Mouse (Mus musculus): ENCODE results near the gene Gstp3. TPM values are rescaled to one million over a fixed set of nuclear protein-coding genes. Genes with fewer than 3 reads are reported as not detected.
"Not testable (repeated sequence)": the region's sequence is repeated elsewhere in the genome, so short reads cannot be mapped to it uniquely, and the experiment has no call there.

Gstp3 gene
- polyA plus RNA-seq, 1 experiment = 23.6 TPM

DNA sequence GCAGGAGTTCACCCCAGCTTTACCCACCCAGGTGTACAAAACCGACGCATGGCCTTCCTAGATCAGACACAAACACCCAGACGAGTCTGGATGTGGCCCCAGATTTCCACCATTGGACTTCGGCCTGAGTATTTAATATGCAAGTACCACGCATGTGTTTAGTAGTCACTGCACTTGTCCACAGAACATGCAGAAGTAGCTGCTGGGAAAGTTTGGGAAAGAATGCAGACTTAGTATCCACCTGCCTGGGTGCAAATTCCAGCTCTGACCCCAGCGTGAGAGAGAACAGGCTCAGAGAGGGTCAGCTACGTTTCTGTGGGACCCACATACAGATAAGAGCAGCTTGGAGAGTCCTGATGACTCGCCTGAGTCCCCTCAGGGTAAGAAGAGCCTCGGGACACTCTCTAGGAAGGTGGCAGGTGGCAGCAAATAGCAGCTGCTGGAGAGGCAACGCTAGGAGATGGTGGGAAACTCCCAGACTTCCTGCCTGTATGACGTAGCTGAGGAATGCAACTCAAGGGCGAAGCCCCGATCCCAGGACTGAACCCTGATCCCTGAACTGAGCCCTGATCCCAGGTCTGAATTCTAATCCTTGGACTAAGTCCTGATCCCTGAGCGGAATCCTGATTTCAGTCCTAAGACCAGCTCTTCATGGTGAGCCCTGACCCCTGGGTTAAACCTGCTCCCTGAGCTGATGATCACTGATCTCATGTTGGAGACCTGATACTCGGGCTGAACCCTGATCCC lies 3.2 kb downstream of the Gstp3 start:
- no peak for TF ChIP-seq CTCF (IDR thresholded peaks at IDR 0.05; ENCODE audit: borderline replicate concordance, control insufficient read depth, extremely low read depth, insufficient read depth, low read length, poor library complexity)
- no peak for TF ChIP-seq POLR2A (IDR thresholded peaks at IDR 0.05; ENCODE audit: control insufficient read depth, extremely low read depth, insufficient read depth, low read length, poor library complexity)
- peaks cover 25% of the 10 kb centered on the region for H3K4me1 ChIP-seq (replicated peaks; ENCODE audit: control insufficient read depth, insufficient read depth, low read length)
- H3K27ac ChIP-seq (ENCODE audit: control insufficient read depth, insufficient read depth, low read length) = no peak overlapping the region
- H3K4me3 ChIP-seq (ENCODE audit: control insufficient read depth, insufficient read depth, low read length) = no peak overlapping the region
- no peak for DNase-seq
- H3K36me3 ChIP-seq (ENCODE audit: control insufficient read depth, insufficient read depth, low read length) = no peaks in the 10 kb centered on the region
- H3K27me3 ChIP-seq (ENCODE audit: control insufficient read depth, insufficient read depth, low read length) = no peaks in the 10 kb centered on the region
- 89% methylated on average over 15 of the region's 15 CpGs for WGBS

DNA sequence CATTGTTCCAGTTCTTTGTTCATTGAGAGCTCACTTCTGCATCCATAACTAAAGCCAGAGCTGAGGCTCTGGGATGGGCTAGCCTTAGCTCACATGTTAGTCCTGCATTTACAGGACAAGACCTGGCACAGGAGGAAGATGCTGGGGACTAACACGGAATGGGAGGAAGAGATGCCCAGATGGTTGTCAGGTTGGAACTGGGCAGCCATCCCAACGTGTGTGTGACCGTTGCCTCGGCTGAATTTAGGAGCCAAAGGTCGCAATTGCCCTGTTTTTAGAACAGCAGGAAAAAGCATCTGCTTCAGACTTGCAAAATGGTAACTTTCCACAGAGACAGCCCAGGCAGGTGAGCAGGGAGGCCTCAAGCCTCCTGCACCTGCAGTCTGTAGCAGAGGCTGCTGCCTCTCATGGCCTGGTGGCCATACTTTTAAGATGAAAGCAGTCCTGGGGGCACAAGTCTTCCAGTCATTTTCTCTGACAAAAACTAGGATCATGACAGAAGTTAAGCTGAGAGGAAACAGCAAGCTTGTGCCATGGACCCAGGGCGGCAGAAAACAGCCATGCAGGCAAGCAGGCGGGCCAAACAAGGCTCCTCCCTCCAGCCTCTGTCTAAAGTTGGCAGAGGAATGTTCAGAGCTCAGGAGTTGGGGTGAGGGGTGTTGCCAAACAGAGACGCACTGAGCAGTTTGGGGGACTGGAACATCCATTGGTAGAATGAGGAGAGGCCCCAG lies 4.0 kb downstream of the Gstp3 start:
- Histone ChIP-seq H3K27ac (ENCODE audit: control insufficient read depth, insufficient read depth, low read length) (no peak overlapping the region), H3K4me1 (replicated peaks; ENCODE audit: control insufficient read depth, insufficient read depth, low read length) (peaks cover 23% of the 10 kb centered on the region), H3K27me3 (ENCODE audit: control insufficient read depth, insufficient read depth, low read length) (no peaks in the 10 kb centered on the region), H3K36me3 (ENCODE audit: control insufficient read depth, insufficient read depth, low read length) (no peaks in the 10 kb centered on the region), H3K4me3 (ENCODE audit: control insufficient read depth, insufficient read depth, low read length) (no peak overlapping the region)
- no peak for DNase-seq
- TF ChIP-seq CTCF (IDR thresholded peaks at IDR 0.05; ENCODE audit: borderline replicate concordance, control insufficient read depth, extremely low read depth, insufficient read depth, low read length, poor library complexity) (no peak), POLR2A (IDR thresholded peaks at IDR 0.05; ENCODE audit: control insufficient read depth, extremely low read depth, insufficient read depth, low read length, poor library complexity) (no peak)
- 85% methylated on average over 8 of the region's 8 CpGs for WGBS

DNA sequence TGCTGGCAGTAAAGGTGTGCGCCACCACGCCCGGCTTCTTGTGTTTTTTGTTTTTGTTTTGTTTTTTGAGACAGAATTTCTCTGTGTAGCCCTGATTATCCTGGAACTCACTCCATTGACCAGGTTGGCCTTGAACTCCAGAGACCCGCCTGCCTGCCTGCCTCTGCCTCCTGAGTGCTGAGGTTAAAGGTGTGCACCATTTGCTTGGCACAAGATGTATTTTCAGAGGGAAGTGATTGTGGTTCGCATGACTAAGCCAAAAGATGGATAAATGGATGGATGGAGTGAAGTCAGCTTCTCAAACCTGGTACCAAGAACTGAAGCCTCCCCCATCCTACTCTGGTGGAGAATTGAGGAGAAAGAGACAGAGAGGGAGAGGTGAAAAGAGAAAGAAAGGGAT lies 4.8 kb downstream of the Gstp3 start:
- H3K4me1 ChIP-seq (replicated peaks; ENCODE audit: control insufficient read depth, insufficient read depth, low read length) = peaks cover 19% of the 10 kb centered on the region
- no peak overlapping the region for H3K27ac ChIP-seq (ENCODE audit: control insufficient read depth, insufficient read depth, low read length)
- DNase-seq = no peak
- TF ChIP-seq CTCF (IDR thresholded peaks at IDR 0.05; ENCODE audit: borderline replicate concordance, control insufficient read depth, extremely low read depth, insufficient read depth, low read length, poor library complexity) (no peak), POLR2A (IDR thresholded peaks at IDR 0.05; ENCODE audit: control insufficient read depth, extremely low read depth, insufficient read depth, low read length, poor library complexity) (no peak)
- no peaks in the 10 kb centered on the region for H3K36me3 ChIP-seq (ENCODE audit: control insufficient read depth, insufficient read depth, low read length)
- 93% methylated on average over 5 of the region's 5 CpGs for WGBS
- H3K4me3 ChIP-seq (ENCODE audit: control insufficient read depth, insufficient read depth, low read length) = no peak overlapping the region
- no peaks in the 10 kb centered on the region for H3K27me3 ChIP-seq (ENCODE audit: control insufficient read depth, insufficient read depth, low read length)

DNA sequence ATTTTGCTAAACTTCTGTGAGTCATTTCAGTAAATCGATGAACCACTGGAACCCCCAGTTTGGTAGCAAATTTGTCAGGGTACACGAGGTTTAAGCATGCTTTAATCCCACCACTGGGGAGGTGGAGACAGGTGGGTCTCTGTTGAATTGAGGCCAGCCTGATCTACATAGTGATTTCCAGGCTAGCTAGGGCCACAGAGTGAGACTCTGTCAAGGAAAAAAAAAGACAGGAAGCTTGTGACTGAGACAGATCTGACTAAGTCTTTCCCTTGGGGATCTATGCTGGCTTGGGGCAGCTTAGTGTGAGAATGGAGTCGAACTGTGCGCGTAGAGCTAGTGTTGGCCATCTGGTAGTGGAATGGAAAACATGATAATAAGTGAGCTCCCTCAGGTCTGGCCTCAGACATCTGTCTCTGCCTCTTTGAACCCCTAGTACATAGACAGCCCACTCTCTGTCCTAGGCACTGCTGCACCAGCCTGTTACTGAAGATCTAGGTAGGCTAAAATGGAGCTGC lies 6.8 kb downstream of the Gstp3 start:
- TF ChIP-seq CTCF (IDR thresholded peaks at IDR 0.05; ENCODE audit: borderline replicate concordance, control insufficient read depth, extremely low read depth, insufficient read depth, low read length, poor library complexity) (no peak), POLR2A (IDR thresholded peaks at IDR 0.05; ENCODE audit: control insufficient read depth, extremely low read depth, insufficient read depth, low read length, poor library complexity) (no peak)
- DNase-seq = no peak
- Histone ChIP-seq H3K4me1 (replicated peaks; ENCODE audit: control insufficient read depth, insufficient read depth, low read length) (0 out of 2 replicates have a peak, but pooled peaks cover 5% of the 10 kb centered on the region), H3K27me3 (ENCODE audit: control insufficient read depth, insufficient read depth, low read length) (no peaks in the 10 kb centered on the region), H3K27ac (ENCODE audit: control insufficient read depth, insufficient read depth, low read length) (no peak overlapping the region), H3K4me3 (ENCODE audit: control insufficient read depth, insufficient read depth, low read length) (no peak overlapping the region), H3K36me3 (ENCODE audit: control insufficient read depth, insufficient read depth, low read length) (no peaks in the 10 kb centered on the region)
- 79% methylated on average over 5 of the region's 5 CpGs for WGBS

DNA sequence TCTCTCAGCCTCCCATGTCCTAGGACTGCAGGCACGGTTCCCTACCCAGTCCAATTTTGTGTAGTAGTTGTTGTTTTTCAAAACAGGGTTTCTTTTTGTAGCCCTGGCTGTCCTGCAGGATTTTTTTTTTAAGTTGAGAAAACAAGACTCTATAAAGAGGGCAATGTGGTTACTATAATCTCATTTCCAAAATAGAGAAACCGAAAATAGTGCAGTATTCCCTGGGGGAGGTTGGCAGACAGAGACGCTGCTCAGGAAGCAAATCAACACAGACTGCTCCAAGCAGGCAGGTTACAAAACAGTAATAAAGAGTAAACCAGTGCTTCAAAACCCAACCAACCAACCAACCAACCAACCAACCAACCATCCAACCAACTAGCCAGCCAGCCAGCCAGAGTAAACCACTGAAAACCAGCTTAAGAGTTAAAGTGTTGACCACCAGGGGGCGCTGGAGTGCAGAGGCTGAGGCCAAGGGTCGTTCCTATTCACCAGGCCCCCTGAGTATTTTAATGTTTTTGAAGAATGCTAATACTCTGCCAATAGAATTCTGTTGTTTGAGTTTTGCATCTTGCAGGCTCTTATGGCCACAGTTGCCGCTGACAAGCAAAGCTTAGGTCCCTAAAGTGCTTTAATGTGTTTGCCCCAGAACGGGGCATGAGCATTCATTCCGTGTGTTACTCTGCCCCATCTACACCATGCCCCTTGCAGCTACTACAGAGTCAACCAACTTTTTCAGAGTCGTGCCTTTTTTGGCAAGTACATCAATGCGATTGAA lies 7.4 kb downstream of the Gstp3 start:
- Histone ChIP-seq H3K4me1 (replicated peaks; ENCODE audit: control insufficient read depth, insufficient read depth, low read length) (0 out of 2 replicates have a peak, but pooled peaks cover 5% of the 10 kb centered on the region), H3K36me3 (ENCODE audit: control insufficient read depth, insufficient read depth, low read length) (no peaks in the 10 kb centered on the region), H3K4me3 (ENCODE audit: control insufficient read depth, insufficient read depth, low read length) (no peak overlapping the region), H3K27ac (ENCODE audit: control insufficient read depth, insufficient read depth, low read length) (no peak overlapping the region), H3K27me3 (ENCODE audit: control insufficient read depth, insufficient read depth, low read length) (no peaks in the 10 kb centered on the region)
- 58% methylated on average over 10 of the region's 10 CpGs for WGBS
- TF ChIP-seq CTCF (IDR thresholded peaks at IDR 0.05; ENCODE audit: borderline replicate concordance, control insufficient read depth, extremely low read depth, insufficient read depth, low read length, poor library complexity) (peak; percentile 80; the same call in 1 of the 2 replicates), POLR2A (IDR thresholded peaks at IDR 0.05; ENCODE audit: control insufficient read depth, extremely low read depth, insufficient read depth, low read length, poor library complexity) (no peak)
- peak; percentile 79 for DNase-seq

DNA sequence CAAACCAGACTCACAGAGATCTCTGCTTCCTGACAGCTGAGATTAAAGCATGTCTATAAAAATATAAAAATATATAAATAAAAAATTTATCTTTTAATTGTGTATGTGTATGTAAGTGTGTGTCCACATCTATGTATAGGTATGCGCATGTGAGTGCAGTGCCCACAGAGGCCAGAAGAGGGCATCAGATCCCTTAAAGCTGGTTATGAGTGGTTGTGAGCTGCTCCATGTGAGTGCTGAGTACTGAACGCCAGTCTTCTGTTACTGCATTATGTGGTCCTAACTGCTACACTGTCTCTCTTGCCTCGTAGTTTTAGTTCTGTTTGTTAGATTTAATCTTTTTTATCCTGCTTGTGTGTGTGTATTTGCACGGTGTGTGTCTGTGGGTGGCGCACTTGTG lies 8.4 kb downstream of the Gstp3 start:
- H3K27me3 ChIP-seq (ENCODE audit: control insufficient read depth, insufficient read depth, low read length) = no peaks in the 10 kb centered on the region
- no peaks in the 10 kb centered on the region for H3K36me3 ChIP-seq (ENCODE audit: control insufficient read depth, insufficient read depth, low read length)
- H3K4me3 ChIP-seq (ENCODE audit: control insufficient read depth, insufficient read depth, low read length) = no peak overlapping the region
- DNase-seq = no peak
- no peak overlapping the region for H3K27ac ChIP-seq (ENCODE audit: control insufficient read depth, insufficient read depth, low read length)
- 95% methylated on average over 5 of the region's 5 CpGs for WGBS
- TF ChIP-seq CTCF (IDR thresholded peaks at IDR 0.05; ENCODE audit: borderline replicate concordance, control insufficient read depth, extremely low read depth, insufficient read depth, low read length, poor library complexity) (no peak), POLR2A (IDR thresholded peaks at IDR 0.05; ENCODE audit: control insufficient read depth, extremely low read depth, insufficient read depth, low read length, poor library complexity) (no peak)
- 0 out of 2 replicates have a peak, but pooled peaks cover under 1% of the 10 kb centered on the region for H3K4me1 ChIP-seq (replicated peaks; ENCODE audit: control insufficient read depth, insufficient read depth, low read length)

DNA sequence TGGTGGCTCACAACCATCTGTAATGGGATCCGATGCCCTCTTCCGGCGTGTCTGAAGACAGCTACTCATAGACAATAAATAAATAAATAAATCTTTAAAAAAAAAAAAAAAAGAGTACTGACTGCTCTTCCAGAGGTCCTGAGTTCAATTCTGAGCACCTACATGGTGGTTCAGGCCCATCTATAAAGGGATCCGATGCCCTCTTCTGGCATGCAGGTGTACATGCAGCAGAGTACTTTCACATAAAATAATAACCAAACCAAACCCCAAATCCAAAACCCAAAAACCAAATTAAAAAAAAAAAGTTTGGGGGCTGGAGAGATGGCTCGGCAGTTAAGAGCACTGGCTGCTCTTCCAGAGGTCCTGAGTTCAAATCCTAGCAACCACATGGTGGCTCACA lies 10.3 kb downstream of the Gstp3 start:
- H3K4me3 ChIP-seq (ENCODE audit: control insufficient read depth, insufficient read depth, low read length); H3K27me3 ChIP-seq (ENCODE audit: control insufficient read depth, insufficient read depth, low read length); H3K36me3 ChIP-seq (ENCODE audit: control insufficient read depth, insufficient read depth, low read length); H3K27ac ChIP-seq (ENCODE audit: control insufficient read depth, insufficient read depth, low read length); DNase-seq; H3K4me1 ChIP-seq (replicated peaks; ENCODE audit: control insufficient read depth, insufficient read depth, low read length): not testable (repeated sequence)
- WGBS = 79% methylated on average over 5 of the region's 5 CpGs

Data from thymus, adult 2 months (tissue).